Mouse (Mus musculus) erythroblast, embryonic 14.5 days (primary cell): ENCODE data around the gene Orc4.
"Not testable (repeated sequence)": the region's sequence is repeated elsewhere in the genome, so short reads cannot be mapped to it uniquely, and the experiment has no call there.

Source experiments
- GATA1 ChIP-seq: IDR thresholded peaks from 2 replicates; pipeline ENCODE4 v1.6.1; 2012; ENCODE audit warnings: low read length, inconsistent platforms, mixed read lengths
- TAL1 ChIP-seq: IDR thresholded peaks from 3 replicates; pipeline ENCODE4 v1.6.1; 2012; ENCODE audit warnings: low read length, inconsistent platforms, mixed read lengths

GRCm38 (mm10) chr2:48865596-48865995 is 84.5 kb downstream of the Orc4 start:
- not testable (repeated sequence) for TF ChIP-seq GATA1, TAL1
